Mouse (Mus musculus) kidney, postnatal 0 days (tissue): ENCODE measurements around the gene Ccr1l1. TPM values are rescaled to one million over a fixed set of nuclear protein-coding genes. Genes with fewer than 3 reads are reported as not detected.

ENCODE experiments used
- ATAC-seq: fragments of 200-750 bp; cut with Nextera tagmentation; replicated peaks from 2 replicates; pipeline ENCODE4 v1.8.0; 2017; ENCODE audit warnings: low read depth, moderate number of reproducible peaks, moderate TSS enrichment, moderate library complexity; ENCODE audit not compliant: low FRiP score
- DNase-seq: peaks from one replicate; pipeline ENCODE4 v3.0.0-alpha.2; 2016; ENCODE audit warnings: low spot score
- H3K27ac ChIP-seq: fragments of 300-500 bp; sonication (generic); 2 replicates; pipeline ENCODE4 v1.5.1; 2014; ENCODE audit warnings: mild to moderate bottlenecking
- H3K27me3 ChIP-seq: fragments of 300-500 bp; sonication (generic); 2 replicates; pipeline ENCODE4 v1.6.1; 2014; ENCODE audit warnings: low read length, mixed read lengths; ENCODE audit not compliant: insufficient read depth
- H3K36me3 ChIP-seq: fragments of 300-500 bp; sonication (generic); 2 replicates; pipeline ENCODE4 v1.6.1; 2014; ENCODE audit warnings: low read length, mixed read lengths; ENCODE audit not compliant: insufficient read depth
- H3K4me1 ChIP-seq: fragments of 300-500 bp; sonication (generic); replicated peaks from 2 replicates; pipeline ENCODE4 v1.6.1; 2014; ENCODE audit warnings: antibody characterized with exemption, low read length, mixed read lengths; ENCODE audit not compliant: insufficient read depth
- H3K4me2 ChIP-seq: fragments of 300-500 bp; sonication (generic); 2 replicates; pipeline ENCODE4 v1.6.1; 2014; ENCODE audit warnings: mild to moderate bottlenecking, low read length, moderate library complexity, mixed read lengths
- H3K4me3 ChIP-seq: fragments of 300-500 bp; sonication (generic); replicated peaks from 2 replicates; pipeline ENCODE4 v1.5.1; 2014; ENCODE audit warnings: low read depth, low read length
- H3K9ac ChIP-seq: fragments of 300-500 bp; sonication (generic); 2 replicates; pipeline ENCODE4 v1.6.1; 2014; ENCODE audit warnings: low read depth, low read length
- H3K9me3 ChIP-seq: fragments of 300-500 bp; sonication (generic); replicated peaks from 2 replicates; pipeline ENCODE4 v1.6.1; 2016; ENCODE audit warnings: low read length, inconsistent platforms, mixed read lengths
- CTCF ChIP-seq: IDR thresholded peaks from 2 replicates; pipeline ENCODE4 v1.5.1; 2016; ENCODE audit warnings: antibody characterized with exemption, low read depth, mild to moderate bottlenecking, moderate library complexity
- WGBS: fragments of 180-500 bp; shearing (Covaris S2); extraction: QIAGEN DNeasy Blood & Tissue Kit; methylation state at CpG from one replicate; pipeline ENCODE4 v1.1.7; 2014; 5-methylcytosine and 5-hydroxymethylcytosine counted together
- polyA plus RNA-seq: library from polyadenylated mRNA; unstranded; fragments of >200 nt; fragmentation: Nextera tagmentation; extraction: Ambion mirVana; gene quantifications from 2 replicates; pipeline ENCODE4 v1.2.1, GENCODE M21; 2015

Gene Ccr1l1
- polyA plus RNA-seq, 1 experiment from 2014 or later = not detected

DNA sequence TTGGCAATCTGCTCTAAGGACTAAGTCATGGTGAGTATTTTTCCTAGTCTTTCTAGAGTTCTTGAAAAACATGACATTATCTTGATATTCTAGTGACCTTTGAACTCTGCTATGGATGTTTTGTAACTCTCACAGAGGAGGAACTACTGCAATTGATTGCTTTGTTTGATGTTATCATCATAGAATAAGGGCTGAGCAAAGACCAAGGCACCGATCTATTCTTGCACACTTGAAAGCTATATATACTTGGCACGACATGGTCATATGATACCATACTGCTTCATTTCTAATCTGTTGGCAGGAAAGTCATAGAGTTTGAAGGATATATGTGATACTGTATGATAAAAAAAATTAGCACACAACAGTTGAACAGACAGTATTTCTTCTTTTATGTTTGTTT is 21.6 kb upstream of the Ccr1l1 start:
- H3K36me3 ChIP-seq = no peaks in the 10 kb centered on the region
- H3K4me2 ChIP-seq = no peak overlapping the region
- H3K9me3 ChIP-seq = no peaks in the 10 kb centered on the region
- DNase-seq (no peak), ATAC-seq (no peak)
- H3K4me3 ChIP-seq = no peak overlapping the region
- 79% methylated on average over 2 of the region's 2 CpGs for WGBS
- no peak overlapping the region for H3K27ac ChIP-seq
- H3K9ac ChIP-seq = no peak overlapping the region
- H3K4me1 ChIP-seq = no peaks in the 10 kb centered on the region
- TF ChIP-seq CTCF = no peak
- no peaks in the 10 kb centered on the region for H3K27me3 ChIP-seq

DNA sequence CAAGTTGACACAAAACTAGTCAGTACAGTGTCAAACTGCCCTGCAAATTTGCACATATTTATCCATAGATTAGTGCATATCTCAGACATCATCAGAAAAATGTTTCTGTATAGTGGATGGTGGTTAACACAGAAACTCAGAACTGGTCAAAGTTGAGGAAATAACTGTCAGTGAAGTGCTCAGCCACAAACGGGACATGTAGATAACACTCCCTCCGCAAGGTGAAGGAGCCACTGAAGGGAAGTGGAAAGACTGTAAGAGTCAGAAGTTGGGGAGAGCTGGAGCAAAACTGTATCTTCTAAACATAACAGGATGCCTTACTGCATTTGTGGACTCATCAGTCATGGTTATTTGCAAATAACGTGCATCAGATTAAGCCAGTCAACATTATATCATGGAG is 19.5 kb upstream of the Ccr1l1 start:
- Histone ChIP-seq H3K4me2 (no peak overlapping the region), H3K9ac (no peak overlapping the region), H3K4me1 (no peaks in the 10 kb centered on the region), H3K36me3 (no peaks in the 10 kb centered on the region), H3K9me3 (no peaks in the 10 kb centered on the region), H3K4me3 (no peak overlapping the region), H3K27me3 (no peaks in the 10 kb centered on the region), H3K27ac (no peak overlapping the region)
- TF ChIP-seq CTCF = no peak
- DNase-seq = no peak
- 67% methylated on average over 3 of the region's 3 CpGs for WGBS
- ATAC-seq = no peak

DNA sequence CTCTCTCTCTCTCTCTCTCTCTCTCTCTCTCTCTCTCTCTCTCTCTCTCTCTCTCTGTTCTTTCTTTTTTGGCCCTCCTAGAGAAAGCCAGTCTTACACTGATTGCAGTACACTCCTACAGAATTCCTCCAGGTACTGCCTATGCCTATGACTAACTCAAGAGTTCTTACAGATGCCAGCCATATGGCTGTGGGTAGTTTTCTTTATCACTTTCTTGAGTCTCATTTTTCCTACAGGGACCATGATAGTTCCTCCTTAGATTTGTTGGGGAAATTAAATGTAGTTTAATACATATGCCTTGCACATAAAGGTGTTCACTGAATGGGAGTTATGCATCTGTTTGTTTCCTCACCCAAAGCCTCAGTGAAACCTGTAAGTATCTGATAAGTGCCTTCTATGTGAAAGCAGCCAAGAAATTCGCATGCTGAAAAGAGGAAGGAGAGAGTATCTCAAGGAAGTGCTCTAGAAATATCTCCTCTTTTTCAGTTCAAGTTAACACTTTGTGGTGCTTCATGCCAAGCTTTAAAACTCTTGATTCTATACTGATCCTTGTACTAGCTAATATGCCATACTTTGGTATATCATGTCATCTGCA is 13.2 kb upstream of the Ccr1l1 start:
- Histone ChIP-seq H3K4me1 (no peaks in the 10 kb centered on the region), H3K27ac (no peak overlapping the region), H3K4me2 (no peak overlapping the region), H3K9ac (no peak overlapping the region), H3K27me3 (no peaks in the 10 kb centered on the region), H3K9me3 (no peaks in the 10 kb centered on the region), H3K4me3 (no peak overlapping the region), H3K36me3 (no peaks in the 10 kb centered on the region)
- no peak for ATAC-seq
- WGBS = 47% methylated on average over 1 of the region's 1 CpGs
- no peak for TF ChIP-seq CTCF
- DNase-seq = no peak

DNA sequence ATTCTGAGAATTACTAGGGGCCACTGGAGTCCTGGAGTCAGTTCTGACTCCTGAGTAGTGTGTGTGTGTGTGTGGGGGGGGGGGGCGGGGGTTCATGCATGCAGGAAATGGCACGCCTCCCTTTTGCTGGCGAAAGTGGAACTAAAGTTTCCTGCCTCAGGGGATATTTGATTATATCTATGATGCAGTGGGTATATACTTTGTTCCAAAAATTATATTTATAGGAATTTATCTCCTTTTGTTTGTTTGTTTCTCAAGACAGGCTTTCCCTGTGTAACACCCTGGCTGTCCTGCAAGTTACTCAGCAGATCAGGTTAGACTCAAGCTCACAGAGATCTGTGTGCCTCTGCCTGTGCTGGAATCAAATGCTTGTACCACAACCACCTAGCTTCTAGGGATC is 11.5 kb upstream of the Ccr1l1 start:
- Histone ChIP-seq H3K4me3 (no peak overlapping the region), H3K4me2 (no peak overlapping the region), H3K36me3 (no peaks in the 10 kb centered on the region), H3K9me3 (no peaks in the 10 kb centered on the region), H3K27me3 (no peaks in the 10 kb centered on the region), H3K9ac (no peak overlapping the region), H3K27ac (no peak overlapping the region), H3K4me1 (no peaks in the 10 kb centered on the region)
- ATAC-seq (no peak), DNase-seq (no peak)
- TF ChIP-seq CTCF = no peak
- WGBS = 62% methylated on average over 3 of the region's 3 CpGs

DNA sequence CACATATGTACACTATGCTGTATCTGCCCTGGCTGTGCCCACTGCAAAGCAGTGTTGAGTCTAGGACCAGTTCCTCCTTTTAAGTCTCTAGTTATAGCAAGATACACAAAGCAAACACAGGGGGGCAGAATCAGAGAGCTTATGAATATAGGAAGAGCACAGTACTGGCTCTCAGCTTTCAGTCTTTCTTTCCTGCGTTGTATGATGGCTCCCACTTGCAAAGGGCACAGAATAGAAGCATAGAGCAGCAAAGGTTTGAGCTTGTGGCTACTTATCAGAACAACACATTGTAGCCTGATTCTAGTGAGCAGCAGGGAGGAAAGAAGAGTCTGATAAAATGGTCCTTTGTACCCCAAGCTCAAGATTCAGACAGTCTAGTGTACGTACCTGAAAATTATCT is 8.0 kb upstream of the Ccr1l1 start:
- 73% methylated on average over 2 of the region's 2 CpGs for WGBS
- DNase-seq (peak; percentile 39), ATAC-seq (no peak)

DNA sequence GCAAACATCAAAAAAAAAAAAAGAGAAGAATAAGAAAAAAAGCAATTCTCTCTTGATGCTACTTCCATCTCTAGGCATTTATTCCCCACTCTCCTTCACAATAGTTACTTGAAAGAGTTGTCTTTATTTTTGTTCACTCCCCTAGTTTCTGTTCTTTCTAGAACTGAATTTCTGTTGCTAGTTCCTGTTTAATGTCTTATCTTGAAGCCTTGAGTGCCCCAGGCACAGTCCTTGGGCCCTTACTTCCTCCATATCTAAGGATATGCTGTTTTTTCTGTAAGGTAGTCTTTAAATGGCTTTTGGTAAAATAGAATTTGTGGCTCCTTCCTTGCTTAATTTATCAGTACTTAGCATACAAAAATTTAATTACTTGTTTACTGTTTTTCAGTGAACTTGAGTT is 6.7 kb upstream of the Ccr1l1 start:
- H3K4me3 ChIP-seq = no peak overlapping the region
- no peak overlapping the region for H3K4me2 ChIP-seq
- H3K4me1 ChIP-seq = no peaks in the 10 kb centered on the region
- no peak overlapping the region for H3K9ac ChIP-seq
- H3K9me3 ChIP-seq = no peaks in the 10 kb centered on the region
- no peak overlapping the region for H3K27ac ChIP-seq
- H3K36me3 ChIP-seq = no peaks in the 10 kb centered on the region
- no peaks in the 10 kb centered on the region for H3K27me3 ChIP-seq
- no peak for TF ChIP-seq CTCF
- no peak for ATAC-seq
- no peak for DNase-seq

More for the DNA sequence above, 8.0 kb upstream of the Ccr1l1 start:
- no peaks in the 10 kb centered on the region for H3K9me3 ChIP-seq
- H3K27ac ChIP-seq = no peak overlapping the region
- H3K4me1 ChIP-seq = no peaks in the 10 kb centered on the region
- no peaks in the 10 kb centered on the region for H3K27me3 ChIP-seq
- H3K9ac ChIP-seq = no peak overlapping the region
- TF ChIP-seq CTCF = peak; percentile 37; the same call in 1 of the 2 replicates
- no peak overlapping the region for H3K4me2 ChIP-seq
- no peak overlapping the region for H3K4me3 ChIP-seq
- H3K36me3 ChIP-seq = no peaks in the 10 kb centered on the region

DNA sequence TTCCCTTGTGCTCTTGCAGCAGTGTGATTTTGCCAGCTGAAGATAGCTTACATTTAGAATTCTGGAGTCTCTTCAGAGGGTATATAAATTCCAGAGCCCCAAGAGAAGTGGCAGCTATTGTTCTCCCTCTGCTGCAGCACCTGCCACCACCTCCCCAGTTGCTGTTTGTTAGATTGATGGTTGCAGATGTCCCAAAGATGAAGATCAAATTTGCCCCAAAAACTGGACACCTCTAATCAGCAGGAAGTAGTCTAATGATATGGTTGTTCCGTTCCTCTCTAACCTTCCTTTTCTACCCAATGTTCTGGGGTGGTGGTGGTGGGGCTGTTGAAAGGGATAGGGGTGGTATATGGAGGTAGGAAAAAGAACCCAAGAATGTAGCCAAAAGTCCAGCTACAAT is 4.5 kb upstream of the Ccr1l1 start:
- Histone ChIP-seq H3K27me3 (no peaks in the 10 kb centered on the region), H3K36me3 (no peaks in the 10 kb centered on the region), H3K9me3 (no peaks in the 10 kb centered on the region), H3K9ac (no peak overlapping the region), H3K4me2 (no peak overlapping the region), H3K27ac (no peak overlapping the region), H3K4me3 (no peak overlapping the region), H3K4me1 (no peaks in the 10 kb centered on the region)
- no peak for DNase-seq
- ATAC-seq = no peak
- WGBS = 70% methylated on average over 1 of the region's 1 CpGs
- no peak for TF ChIP-seq CTCF
